Mouse (Mus musculus): ENCODE data around the gene Ripply1.
"Not testable (repeated sequence)": the region's sequence is repeated elsewhere in the genome, so short reads cannot be mapped to it uniquely, and the experiment has no call there.

Gene Ripply1

GRCm38 (mm10) chrX:139780988-139781387 is 1.2 kb downstream of the Ripply1 start:
- DNase-seq (ENCODE audit: low read depth) = no peak

- DNase-seq (ENCODE audit: low read depth) = no peak
Measured at GRCm38 (mm10) chrX:139779401-139779800, 2.8 kb downstream of the Ripply1 start.

GRCm38 (mm10) chrX:139778886-139779285 is 3.3 kb downstream of the Ripply1 start:
- DNase-seq (ENCODE audit: low read depth) = no peak

- no peak for DNase-seq (ENCODE audit: low read depth)
Measured at GRCm38 (mm10) chrX:139777357-139777756, 4.8 kb downstream of the Ripply1 start.

GRCm38 (mm10) chrX:139775084-139775612 is 7.0 kb downstream of the Ripply1 start:
- DNase-seq (ENCODE audit: low read depth) = no peak

- peak; percentile 60 for DNase-seq (ENCODE audit: low read depth)
Measured at GRCm38 (mm10) chrX:139774309-139775083, 7.7 kb downstream of the Ripply1 start.

GRCm38 (mm10) chrX:139769975-139770637 is 12.0 kb downstream of the Ripply1 start:
- no peak for DNase-seq (ENCODE audit: low read depth)

- peak; percentile 39 for DNase-seq (ENCODE audit: low read depth)
Measured at GRCm38 (mm10) chrX:139762546-139762945, 19.6 kb downstream of the Ripply1 start.

GRCm38 (mm10) chrX:139758634-139759033 is 23.5 kb downstream of the Ripply1 start:
- DNase-seq (ENCODE audit: low read depth) = not testable (repeated sequence)

GRCm38 (mm10) chrX:139751855-139752254 is 30.3 kb downstream of the Ripply1 start:
- peak; percentile 50 for DNase-seq (ENCODE audit: low read depth)

GRCm38 (mm10) chrX:139737066-139737465 is 45.1 kb downstream of the Ripply1 start:
- DNase-seq (ENCODE audit: low read depth) = no peak

- no peak for DNase-seq (ENCODE audit: low read depth)
Measured at GRCm38 (mm10) chrX:139730541-139730940, 51.6 kb downstream of the Ripply1 start.
